Mouse (Mus musculus) heart, embryonic 10.5 days (tissue): ENCODE measurements at regions not wholly inside any gene's neighbourhood (a gene's known extent, or its start where the extent isn't known, plus 50 kb on each side); places are given as distances from the start of the nearest gene placed in this dataset.
A peak's percentile ranks its signal among the peaks of the same experiment; 100 is the strongest.

Source experiments
- DNase-seq: peaks from one replicate; pipeline ENCODE4 v3.0.0-alpha.2; 2017; ENCODE audit warnings: low spot score
- H3K27ac ChIP-seq: fragments of 300-500 bp; sonication (generic); 2 replicates; pipeline ENCODE4 v1.5.1; 2016; ENCODE audit warnings: mild to moderate bottlenecking
- H3K27me3 ChIP-seq: fragments of 300-500 bp; sonication (generic); 2 replicates; pipeline ENCODE4 v1.6.1; 2016; ENCODE audit warnings: mild to moderate bottlenecking; ENCODE audit not compliant: poor library complexity, insufficient read depth, severe bottlenecking
- H3K36me3 ChIP-seq: fragments of 300-500 bp; sonication (generic); 2 replicates; pipeline ENCODE4 v1.6.1; 2016; ENCODE audit warnings: mild to moderate bottlenecking, moderate library complexity
- H3K4me1 ChIP-seq: fragments of 300-500 bp; sonication (generic); 2 replicates; pipeline ENCODE4 v1.6.1; 2016; ENCODE audit warnings: mild to moderate bottlenecking
- H3K4me3 ChIP-seq: fragments of 300-500 bp; sonication (generic); 2 replicates; pipeline ENCODE4 v1.5.1; 2016; ENCODE audit warnings: mild to moderate bottlenecking, moderate library complexity
- H3K9me3 ChIP-seq: fragments of 300-500 bp; sonication (generic); 2 replicates; pipeline ENCODE4 v1.6.1; 2016; ENCODE audit warnings: mild to moderate bottlenecking, moderate library complexity
- WGBS: fragments of 180-500 bp; shearing (Covaris S2); methylation state at CpG from one replicate; pipeline ENCODE4 v1.1.7; 2016; 5-methylcytosine and 5-hydroxymethylcytosine counted together

DNA sequence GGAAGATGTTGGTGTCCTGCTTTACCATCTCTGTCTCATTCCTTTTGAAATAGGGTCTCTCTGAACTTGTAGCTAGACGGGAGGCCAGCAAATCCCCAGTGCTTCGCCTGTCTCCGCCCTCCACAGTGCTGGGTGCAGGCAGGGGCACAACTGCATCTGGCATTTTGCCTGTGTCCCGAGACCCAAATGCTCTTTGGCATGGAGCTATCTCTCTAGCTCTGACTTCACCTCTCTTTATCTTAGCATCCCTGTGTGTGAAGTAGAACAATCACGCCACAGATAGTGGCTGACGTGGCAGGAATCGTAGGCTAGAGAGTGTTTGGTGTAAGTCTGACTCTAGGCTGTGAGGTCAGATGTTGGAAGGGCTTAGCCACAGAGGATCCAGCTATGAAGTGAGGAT lies 53.2 kb upstream of the Neurl1b start:
- H3K4me1 ChIP-seq, result peaks cover 71% of the 10 kb centered on the region
- WGBS, result 35% methylated on average over 7 of the region's 7 CpGs

DNA sequence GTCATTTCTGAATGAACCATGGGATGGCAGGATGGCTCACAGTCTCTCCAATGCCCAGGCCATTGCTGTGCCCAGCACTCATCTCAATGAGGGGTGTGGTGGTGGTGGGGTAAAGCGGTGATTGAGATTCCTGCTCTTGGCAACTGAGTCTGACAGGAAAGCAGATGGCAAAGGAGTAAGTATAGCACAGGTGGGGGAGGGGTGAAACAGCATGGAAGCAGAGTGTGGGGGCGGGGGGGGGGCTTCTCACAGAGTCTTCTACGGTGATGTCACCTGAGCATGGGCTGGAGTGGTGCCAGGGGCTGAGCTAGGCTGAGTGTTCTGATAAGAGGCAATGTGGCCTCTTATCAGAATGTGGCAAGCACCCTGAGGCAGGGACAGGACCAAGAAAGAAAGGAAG lies 52.6 kb upstream of the Neurl1b start:
- H3K36me3 ChIP-seq, result no peaks in the 10 kb centered on the region
- H3K27me3 ChIP-seq, result no peaks in the 10 kb centered on the region
- peak; percentile 85 for DNase-seq
- H3K4me3 ChIP-seq, result peak overlapping the region; percentile 4; the same call in 1 of the 2 replicates
- H3K4me1 ChIP-seq, result peaks cover 68% of the 10 kb centered on the region
- peak overlapping the region; percentile 85 for H3K27ac ChIP-seq
- 24% methylated on average over 3 of the region's 3 CpGs for WGBS
- H3K9me3 ChIP-seq, result no peaks in the 10 kb centered on the region

More for the DNA sequence above, 53.2 kb upstream of the Neurl1b start:
- no peaks in the 10 kb centered on the region for H3K9me3 ChIP-seq
- H3K4me3 ChIP-seq, result no peak overlapping the region
- no peaks in the 10 kb centered on the region for H3K27me3 ChIP-seq
- no peak for DNase-seq
- H3K36me3 ChIP-seq, result no peaks in the 10 kb centered on the region
- H3K27ac ChIP-seq, result peak overlapping the region; percentile 85

DNA sequence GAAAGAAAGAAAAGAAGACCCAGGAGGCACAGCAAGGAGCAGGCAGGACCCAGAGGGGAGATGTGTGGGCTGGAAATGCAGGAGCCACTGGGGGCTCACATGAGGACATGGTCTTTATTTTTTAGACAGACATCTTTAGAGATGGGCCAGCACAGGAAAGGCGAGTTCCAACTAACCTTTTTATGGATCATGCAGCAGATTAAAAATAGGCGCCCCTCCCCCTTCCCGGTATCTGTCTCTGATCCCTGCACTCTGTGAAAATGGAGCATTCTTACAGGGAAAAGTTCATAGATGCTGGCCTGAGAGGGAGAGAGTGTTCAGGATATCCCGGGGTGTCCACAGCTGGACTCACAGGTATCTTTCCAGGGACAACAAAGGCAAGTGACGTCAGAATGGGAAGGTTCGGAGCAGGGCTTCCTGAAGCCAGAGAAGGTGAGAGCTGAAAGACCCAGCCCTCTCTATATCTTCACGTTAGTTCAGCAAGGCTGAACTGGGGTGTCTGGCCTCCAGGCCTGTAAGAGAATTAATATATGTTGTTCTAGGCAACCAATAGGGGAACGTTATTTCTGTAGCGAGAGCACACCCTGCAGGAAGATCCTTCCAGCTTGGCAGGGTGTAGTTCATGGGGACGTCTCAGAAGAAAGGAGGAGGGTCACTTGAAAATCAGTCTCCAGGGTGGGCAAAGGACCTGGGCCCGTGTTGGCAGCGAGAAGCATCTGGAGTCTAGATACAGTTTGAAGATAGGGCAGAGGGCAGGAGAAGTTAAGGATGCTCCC lies 51.9 kb upstream of the Neurl1b start:
- Histone ChIP-seq H3K27ac (peak overlapping the region; percentile 37), H3K9me3 (no peaks in the 10 kb centered on the region)
- 43% methylated on average over 12 of the region's 12 CpGs for WGBS

DNA sequence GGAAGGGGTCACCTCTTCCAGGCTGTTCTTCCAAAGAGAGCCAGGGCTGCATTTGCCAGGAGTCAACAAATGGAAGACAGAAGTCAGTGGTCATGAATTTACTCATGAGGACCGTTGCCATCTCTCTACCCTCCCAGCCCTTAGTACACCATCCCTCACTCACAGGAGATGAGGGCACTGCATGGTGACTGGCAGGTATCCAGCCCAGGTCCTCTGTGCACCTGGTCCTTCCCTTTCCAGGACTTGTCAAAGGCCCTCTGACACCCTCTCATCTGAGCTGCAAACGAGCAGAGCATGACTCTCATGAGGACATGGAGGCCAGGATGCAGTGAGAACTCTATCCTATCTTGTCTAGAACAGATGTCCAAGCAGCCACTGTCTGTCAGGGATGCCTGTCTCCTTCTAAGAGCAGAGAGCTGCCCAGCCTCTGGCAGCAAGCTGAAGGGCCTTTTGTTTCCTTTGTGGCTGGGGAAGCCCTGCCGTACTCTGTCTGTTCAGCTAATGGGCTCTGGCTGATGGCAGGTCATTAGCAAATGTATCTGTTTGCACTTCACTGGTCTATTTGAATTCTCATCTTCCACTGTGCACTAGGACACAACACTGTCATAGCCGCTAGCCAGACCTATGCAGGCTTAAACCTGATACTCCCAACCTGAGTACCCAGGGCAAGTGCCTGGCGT lies 50.6 kb upstream of the Neurl1b start:
- H3K4me1 ChIP-seq, result peaks cover 71% of the 10 kb centered on the region
- H3K27ac ChIP-seq, result peak overlapping the region; percentile 37
- H3K36me3 ChIP-seq, result no peaks in the 10 kb centered on the region
- no peaks in the 10 kb centered on the region for H3K27me3 ChIP-seq
- WGBS, result 61% methylated on average over 5 of the region's 5 CpGs
- no peak for DNase-seq
- H3K4me3 ChIP-seq, result no peak overlapping the region
- H3K9me3 ChIP-seq, result no peaks in the 10 kb centered on the region

More for the DNA sequence above, 51.9 kb upstream of the Neurl1b start:
- H3K36me3 ChIP-seq, result no peaks in the 10 kb centered on the region
- no peaks in the 10 kb centered on the region for H3K27me3 ChIP-seq
- H3K4me1 ChIP-seq, result peaks cover 71% of the 10 kb centered on the region
- DNase-seq, result no peak
- no peak overlapping the region for H3K4me3 ChIP-seq
